Mouse (Mus musculus): ENCODE results near the gene Pygl. TPM values are rescaled to one million over a fixed set of nuclear protein-coding genes. Genes with fewer than 3 reads are reported as not detected.

Pygl gene
- total RNA-seq (2021), result 10 to 100 TPM; 48.7 to 82.7 TPM
- long read RNA-seq, experiment 1, transcript Pygl-201 (20 exons, 2,825 nt), result major isoform, 64 of 100 reads
- long read RNA-seq, experiment 1, partial matches to known transcripts, result 30 of 100 reads
- long read RNA-seq, experiment 1, other reads (novel, unspliced or antisense), result 6 of 100 reads
- long read RNA-seq, experiment 2, transcript Pygl-201 (20 exons, 2,825 nt), result major isoform, 43 of 57 reads
- long read RNA-seq, experiment 2, partial matches to known transcripts, result 3 of 57 reads
- long read RNA-seq, experiment 2, other reads (novel, unspliced or antisense), result 10 of 57 reads

- DNase-seq, result no peak
Observed at GRCm38 (mm10) chr12:70231294-70231693, at the start of gene Pygl. Gene Pygl (minus strand): TSS chr12:70231488.

DNA sequence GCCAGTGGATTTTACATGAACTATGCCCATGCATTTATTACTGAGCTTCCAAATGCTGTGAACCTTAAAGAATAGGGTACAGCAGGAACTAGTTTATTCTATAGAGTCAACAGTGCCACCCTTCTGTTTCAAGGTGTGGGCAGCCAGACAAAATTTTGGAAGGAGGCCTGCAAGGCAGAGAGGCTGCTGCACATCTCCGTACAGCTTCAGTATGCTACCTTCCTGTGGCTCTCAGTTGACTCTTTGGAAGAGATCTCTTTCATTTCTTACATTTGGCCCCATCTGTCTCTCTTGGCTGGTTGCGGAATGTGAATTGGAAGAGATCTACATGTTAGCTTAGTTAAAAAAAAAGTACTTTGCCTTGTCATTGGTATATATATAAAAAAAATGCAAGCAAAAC, 49.6 kb upstream of the Pygl start:
- no peak for DNase-seq

- DNase-seq, result no peak
Observed at GRCm38 (mm10) chr12:70280381-70280780, 49.1 kb upstream of the Pygl start.

- no peak for DNase-seq
Observed at GRCm38 (mm10) chr12:70277071-70277939, 46.0 kb upstream of the Pygl start.

DNA sequence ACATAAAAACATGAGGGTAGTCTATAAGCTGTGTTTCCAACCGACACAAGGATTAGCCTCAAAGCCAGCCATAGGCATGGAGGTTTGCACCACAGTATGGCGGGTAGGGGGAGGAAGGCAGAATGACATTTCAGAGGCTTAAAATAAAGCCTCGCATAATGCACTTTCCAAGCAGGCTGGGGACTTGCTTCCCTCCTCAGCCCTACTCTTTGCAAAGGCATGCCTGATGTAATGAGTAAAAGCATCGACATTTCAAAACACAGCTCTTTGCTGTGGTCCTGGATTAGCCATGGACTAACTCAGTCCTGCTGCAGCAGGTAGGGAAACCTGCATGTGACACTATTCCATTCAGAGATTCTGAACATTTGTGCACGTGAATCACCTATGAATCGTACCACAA, 38.4 kb upstream of the Pygl start:
- no peak for DNase-seq

- DNase-seq, result no peak
Observed at GRCm38 (mm10) chr12:70267314-70267713, 36.0 kb upstream of the Pygl start.

DNA sequence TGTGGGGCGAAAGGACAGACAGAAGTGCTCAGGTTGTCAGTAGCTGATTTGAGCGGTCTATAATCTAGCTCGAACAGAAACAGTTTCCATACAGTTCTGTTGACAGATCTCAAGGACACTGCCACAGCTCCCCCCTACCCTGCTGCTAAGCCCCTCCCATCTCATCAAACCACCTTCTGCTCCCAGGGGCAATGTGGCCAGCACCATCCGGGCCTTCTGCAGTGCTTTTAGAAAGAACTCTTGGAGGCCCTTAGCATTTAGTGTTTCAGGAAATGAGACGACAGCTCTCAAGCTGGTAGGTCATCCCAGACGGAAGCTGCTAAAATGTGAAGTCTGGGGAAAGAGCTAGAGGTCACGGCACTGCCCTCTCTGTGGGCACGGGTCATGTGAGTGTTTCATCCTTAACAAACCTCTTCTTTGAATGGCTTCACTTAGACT, 35.2 kb upstream of the Pygl start:
- DNase-seq, result no peak

DNA sequence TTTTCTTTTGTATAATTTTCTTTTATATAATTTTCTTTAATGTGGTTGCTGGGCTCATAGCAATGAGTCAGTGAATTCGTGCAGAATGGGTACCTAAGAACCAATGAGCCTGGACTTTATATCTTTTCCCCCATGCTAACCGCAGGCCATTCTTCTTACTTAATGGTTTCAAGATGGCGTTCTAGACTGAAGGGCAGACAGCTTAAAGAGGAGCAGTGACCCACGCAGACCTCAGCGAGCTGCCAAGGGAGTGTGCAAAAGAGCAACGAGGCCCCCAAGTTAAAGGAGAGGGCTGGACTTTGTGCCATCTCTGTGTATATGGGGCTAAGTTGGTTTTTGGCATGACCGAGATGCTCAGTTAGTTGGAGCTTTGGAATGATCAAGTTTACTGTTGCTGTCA, 32.4 kb upstream of the Pygl start:
- DNase-seq, result no peak

DNA sequence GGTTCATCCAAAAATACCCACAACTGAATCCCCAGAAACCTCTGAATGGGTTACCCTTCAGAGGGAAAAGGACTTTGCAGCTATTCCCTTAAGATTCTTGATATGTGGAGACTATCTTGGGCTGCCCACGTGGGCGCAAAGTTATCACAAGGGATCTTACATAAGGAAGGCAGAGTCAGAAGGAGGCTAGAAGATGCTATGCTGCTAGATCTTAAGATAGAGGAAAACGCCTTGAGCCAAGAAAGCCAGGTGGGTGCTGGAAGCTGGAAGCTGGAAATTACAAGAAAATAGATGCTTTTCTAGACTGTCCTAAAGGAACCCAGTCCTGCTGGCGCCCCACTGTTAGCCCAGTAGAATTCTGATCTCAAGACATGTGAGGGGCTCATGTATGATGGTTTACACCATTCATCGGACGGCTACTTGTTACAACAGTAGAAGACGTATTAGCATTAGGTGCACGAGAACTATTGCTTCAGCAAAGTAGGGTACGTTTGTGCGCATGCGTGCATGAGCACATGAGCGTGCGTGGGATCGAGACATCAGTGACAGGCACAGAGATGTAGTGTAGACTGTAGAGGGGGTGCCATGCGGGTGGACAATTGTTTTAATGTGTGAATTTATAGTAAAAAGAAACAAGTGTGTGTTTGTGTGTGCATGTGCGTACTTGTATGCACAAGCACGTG, 31.1 kb upstream of the Pygl start:
- no peak for DNase-seq

- DNase-seq, result no peak
Observed at GRCm38 (mm10) chr12:70251210-70251884, 20.1 kb upstream of the Pygl start.

- DNase-seq, result no peak
Observed at GRCm38 (mm10) chr12:70249616-70250157, 18.4 kb upstream of the Pygl start.

- DNase-seq, result no peak
Observed at GRCm38 (mm10) chr12:70247683-70248474, 16.6 kb upstream of the Pygl start.

GRCm38 (mm10) chr12:70242550-70242949, 11.3 kb upstream of the Pygl start:
- no peak for DNase-seq

DNA sequence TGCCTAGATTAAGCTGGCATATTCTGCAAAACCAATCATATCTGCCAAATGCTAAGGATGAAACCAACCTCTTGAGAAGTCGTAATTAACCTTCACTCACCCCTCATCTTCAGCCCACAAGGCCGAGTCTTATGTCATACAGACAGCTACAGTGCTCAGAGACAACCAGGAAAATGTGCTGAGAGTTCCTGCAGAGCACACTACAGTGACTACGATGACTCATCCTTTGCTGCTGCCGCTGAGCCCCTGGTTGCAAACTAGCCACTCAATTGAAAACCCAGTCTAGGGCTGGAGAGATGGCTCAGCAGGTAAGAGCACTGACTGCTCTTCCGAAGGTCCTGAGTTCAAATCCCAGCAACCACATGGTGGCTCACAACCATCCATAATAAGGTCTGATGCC, 8.5 kb upstream of the Pygl start:
- DNase-seq, result no peak

GRCm38 (mm10) chr12:70238604-70239003, 7.3 kb upstream of the Pygl start:
- no peak for DNase-seq

GRCm38 (mm10) chr12:70234938-70235484, 3.7 kb upstream of the Pygl start:
- DNase-seq, result peak; percentile 83

DNA sequence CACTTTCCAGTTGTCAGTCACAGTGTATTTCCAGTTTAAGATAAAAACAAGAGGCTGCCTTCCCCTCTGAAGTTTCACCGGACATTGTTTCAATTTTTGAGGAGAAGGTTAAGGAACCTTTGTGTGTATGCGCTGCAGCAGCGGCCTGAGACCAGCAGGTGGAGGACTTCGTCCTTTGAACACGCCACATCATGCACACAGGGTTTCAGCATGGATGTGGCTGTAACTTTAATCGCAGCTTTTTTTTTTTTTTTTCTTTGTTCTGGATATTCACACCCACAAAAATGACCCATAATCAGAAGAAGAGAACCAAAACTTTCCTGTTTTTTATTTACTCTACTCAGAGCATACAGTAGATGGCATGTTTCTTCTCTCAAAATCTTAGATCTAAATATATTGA, 3.1 kb upstream of the Pygl start:
- peak; percentile 62 for DNase-seq

GRCm38 (mm10) chr12:70233637-70234315, 2.5 kb upstream of the Pygl start:
- DNase-seq, result peak; percentile 37

GRCm38 (mm10) chr12:70232020-70232544, 794 bp upstream of the Pygl start:
- no peak for DNase-seq

DNA sequence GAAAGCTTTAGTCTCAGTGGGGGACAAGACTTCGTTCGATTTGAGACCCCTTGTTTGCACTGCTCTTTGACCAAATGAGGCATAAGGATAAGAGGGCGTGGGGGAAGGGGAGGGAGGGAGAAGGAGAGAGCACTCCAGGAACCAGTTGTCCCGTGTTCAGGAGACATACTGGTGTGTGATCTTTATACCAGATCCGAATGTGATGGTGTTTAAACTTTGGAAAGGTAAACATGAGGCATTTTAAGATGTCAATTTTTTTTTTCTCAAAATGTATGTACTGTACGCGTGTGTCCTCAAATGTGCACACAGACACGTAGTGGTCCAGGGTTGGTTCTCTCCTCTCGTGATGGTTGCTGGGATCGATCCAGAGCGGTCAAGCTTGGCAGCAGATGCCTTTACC, 3.1 kb downstream of the Pygl start:
- DNase-seq, result no peak
